Mouse (Mus musculus) hindbrain, embryonic 11.5 days (tissue): ENCODE measurements around the gene Slc9a9. TPM values are rescaled to one million over a fixed set of nuclear protein-coding genes. Genes with fewer than 3 reads are reported as not detected.

Experiments
- ATAC-seq: fragments of 200-750 bp; cut with Nextera tagmentation; 2 replicates; pipeline ENCODE4 v1.8.0; 2017; ENCODE audit warnings: mild to moderate bottlenecking, moderate TSS enrichment, moderate library complexity; ENCODE audit not compliant: low FRiP score
- DNase-seq: peaks from one replicate; pipeline ENCODE4 v3.0.0-alpha.2; 2015; ENCODE audit warnings: low spot score
- H3K27ac ChIP-seq: fragments of 300-500 bp; sonication (generic); 2 replicates; pipeline ENCODE4 v1.5.1; 2014; ENCODE audit warnings: mild to moderate bottlenecking, low read depth, low read length
- H3K27me3 ChIP-seq: fragments of 300-500 bp; sonication (generic); 2 replicates; pipeline ENCODE4 v1.6.1; 2014; ENCODE audit warnings: mild to moderate bottlenecking, low read length, moderate library complexity, mixed read lengths; ENCODE audit not compliant: control insufficient read depth, insufficient read depth
- H3K36me3 ChIP-seq: fragments of 300-500 bp; sonication (generic); 2 replicates; pipeline ENCODE4 v1.6.1; 2014; ENCODE audit warnings: mild to moderate bottlenecking, low read length, moderate library complexity, mixed read lengths; ENCODE audit not compliant: control insufficient read depth, insufficient read depth
- H3K4me1 ChIP-seq: fragments of 300-500 bp; sonication (generic); replicated peaks from 2 replicates; pipeline ENCODE4 v1.6.1; 2014; ENCODE audit warnings: low read length, mixed read lengths; ENCODE audit not compliant: control insufficient read depth, insufficient read depth
- H3K4me2 ChIP-seq: fragments of 300-500 bp; sonication (generic); replicated peaks from 2 replicates; pipeline ENCODE4 v1.6.1; 2014; ENCODE audit warnings: mild to moderate bottlenecking, low read depth, low read length
- H3K4me3 ChIP-seq: fragments of 300-500 bp; sonication (generic); 2 replicates; pipeline ENCODE4 v1.5.1; 2014; ENCODE audit warnings: low read depth, low read length
- H3K9ac ChIP-seq: fragments of 300-500 bp; sonication (generic); 2 replicates; pipeline ENCODE4 v1.6.1; 2014; ENCODE audit warnings: low read depth, low read length
- H3K9me3 ChIP-seq: fragments of 300-500 bp; sonication (generic); 2 replicates; pipeline ENCODE4 v1.6.1; 2016; ENCODE audit warnings: low read length; ENCODE audit not compliant: control insufficient read depth
- WGBS: fragments of 180-500 bp; shearing (Covaris S2); extraction: QIAGEN DNeasy Blood & Tissue Kit; methylation state at CpG from one replicate; pipeline ENCODE4 v1.1.7; 2014; 5-methylcytosine and 5-hydroxymethylcytosine counted together
- polyA plus RNA-seq: library from polyadenylated mRNA; unstranded; fragments of >200 nt; fragmentation: Nextera tagmentation; extraction: Ambion mirVana; gene quantifications from 2 replicates; pipeline ENCODE4 v1.2.1, GENCODE M21; 2014

Slc9a9 gene
- polyA plus RNA-seq, 1 experiment from 2014 or later: 3.8 TPM

GRCm38 (mm10) chr9:94945569-94946135 lies 275.9 kb downstream of the Slc9a9 start:
- Histone ChIP-seq H3K9ac (no peak overlapping the region), H3K4me2 (no peak overlapping the region), H3K27ac (no peak overlapping the region), H3K4me1 (no peaks in the 10 kb centered on the region), H3K9me3 (no peaks in the 10 kb centered on the region), H3K27me3 (no peaks in the 10 kb centered on the region), H3K36me3 (no peaks in the 10 kb centered on the region), H3K4me3 (no peak overlapping the region)
- no peak for DNase-seq
- no peak for ATAC-seq
- WGBS: 88% methylated on average over 7 of the region's 7 CpGs

DNA sequence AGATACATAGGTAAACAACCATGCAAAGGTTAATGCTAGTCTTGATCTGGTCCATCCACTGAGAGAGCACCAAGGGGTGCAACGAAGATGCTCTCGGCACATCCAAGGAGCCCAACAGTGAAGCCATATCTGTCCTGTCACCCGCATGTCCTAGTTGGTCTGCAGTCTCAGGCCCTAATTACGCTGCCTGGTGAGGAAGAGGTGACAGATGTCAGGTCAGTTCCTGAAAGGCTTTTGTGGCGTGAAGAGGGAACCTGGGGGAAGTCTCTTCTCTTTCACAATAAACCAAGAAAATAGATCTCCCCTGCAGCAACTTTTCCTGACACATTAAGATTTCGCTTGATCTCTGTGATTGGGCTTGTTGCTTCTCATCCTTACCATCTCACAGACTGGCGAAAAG lies 277.5 kb downstream of the Slc9a9 start:
- ATAC-seq (no peak), DNase-seq (no peak)
- WGBS: 67% methylated on average over 7 of the region's 7 CpGs
- Histone ChIP-seq H3K4me3 (no peak overlapping the region), H3K36me3 (no peaks in the 10 kb centered on the region), H3K9ac (no peak overlapping the region), H3K27me3 (no peaks in the 10 kb centered on the region), H3K9me3 (no peaks in the 10 kb centered on the region), H3K4me1 (no peaks in the 10 kb centered on the region), H3K4me2 (no peak overlapping the region), H3K27ac (no peak overlapping the region)

DNA sequence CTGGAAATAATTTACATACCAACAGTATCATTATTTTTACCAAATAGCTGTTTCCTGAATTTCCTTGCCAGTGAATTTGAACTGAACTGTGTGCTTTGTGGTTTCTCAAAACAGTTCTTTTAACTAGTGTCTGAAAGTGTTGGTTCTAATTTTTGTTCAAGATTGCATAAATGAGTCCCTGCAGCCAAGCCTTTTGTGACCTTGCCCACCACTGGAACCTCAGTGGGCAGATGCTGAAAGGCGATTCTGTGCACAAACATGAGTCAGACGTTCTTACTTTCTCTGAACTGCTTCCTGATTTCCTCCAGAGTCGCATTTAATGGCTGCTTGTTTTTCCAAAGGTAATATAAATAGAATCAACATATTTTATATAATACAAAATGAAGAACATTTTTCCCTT lies 281.0 kb downstream of the Slc9a9 start:
- Histone ChIP-seq H3K9me3 (no peaks in the 10 kb centered on the region), H3K4me3 (no peak overlapping the region), H3K36me3 (no peaks in the 10 kb centered on the region), H3K27ac (no peak overlapping the region), H3K4me2 (no peak overlapping the region), H3K27me3 (no peaks in the 10 kb centered on the region), H3K4me1 (no peaks in the 10 kb centered on the region), H3K9ac (no peak overlapping the region)
- WGBS: 65% methylated on average over 3 of the region's 3 CpGs
- no peak for ATAC-seq
- DNase-seq: no peak

- Histone ChIP-seq H3K36me3 (no peaks in the 10 kb centered on the region), H3K4me3 (no peak overlapping the region), H3K9me3 (no peaks in the 10 kb centered on the region), H3K27ac (no peak overlapping the region), H3K27me3 (no peaks in the 10 kb centered on the region), H3K4me1 (no peaks in the 10 kb centered on the region), H3K4me2 (no peak overlapping the region), H3K9ac (no peak overlapping the region)
- 52% methylated on average over 2 of the region's 2 CpGs for WGBS
- no peak for DNase-seq
- ATAC-seq: no peak
Observed at GRCm38 (mm10) chr9:94955645-94956044, 285.9 kb downstream of the Slc9a9 start.

DNA sequence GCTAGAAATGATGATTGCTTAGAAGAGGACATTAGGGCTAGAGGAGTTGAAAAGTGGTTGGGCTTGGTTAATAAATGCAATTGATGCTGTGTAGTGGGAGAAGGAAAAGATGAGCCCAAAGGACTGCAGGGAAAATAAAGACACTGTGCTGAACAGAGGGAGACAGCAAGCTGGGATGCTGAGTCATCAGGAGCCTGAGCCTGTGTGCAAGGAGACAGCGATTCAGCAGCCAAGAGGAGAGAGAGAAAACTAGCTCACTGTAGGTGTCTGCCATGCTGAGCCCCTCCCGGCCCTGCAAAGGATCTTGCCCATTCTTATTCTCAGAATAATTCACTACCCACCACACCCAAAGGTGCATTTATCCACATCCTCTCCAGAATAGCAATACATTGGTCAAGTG lies 288.7 kb downstream of the Slc9a9 start:
- Histone ChIP-seq H3K27ac (no peak overlapping the region), H3K9ac (no peak overlapping the region), H3K27me3 (no peaks in the 10 kb centered on the region), H3K4me2 (no peak overlapping the region), H3K9me3 (no peaks in the 10 kb centered on the region), H3K4me3 (no peak overlapping the region), H3K4me1 (no peaks in the 10 kb centered on the region), H3K36me3 (no peaks in the 10 kb centered on the region)
- ATAC-seq: no peak
- WGBS: 66% methylated on average over 2 of the region's 2 CpGs
- no peak for DNase-seq

DNA sequence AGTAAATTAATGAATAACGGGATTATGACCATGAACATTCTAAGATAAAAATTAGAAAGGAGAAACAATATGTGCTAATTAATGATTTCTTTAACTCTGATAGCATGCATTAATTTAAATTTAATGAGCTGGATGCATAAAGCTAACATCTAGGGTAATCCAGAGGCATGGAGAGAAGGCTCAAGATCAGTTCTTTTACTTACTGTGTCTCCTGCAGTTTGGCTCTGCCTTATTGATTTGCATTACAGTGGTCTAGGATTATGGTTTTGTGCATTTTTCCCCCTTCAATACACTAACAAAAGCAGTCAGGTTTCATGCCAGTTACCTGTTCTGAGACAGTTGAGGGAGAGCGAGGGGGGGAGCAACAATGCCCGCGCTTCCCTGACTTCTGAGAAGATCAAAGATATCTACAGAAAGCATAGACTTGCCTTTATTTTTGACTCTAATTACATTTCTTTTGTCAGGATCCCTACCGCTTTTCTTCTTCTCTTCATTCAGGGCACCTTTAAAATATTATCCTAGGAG lies 298.9 kb downstream of the Slc9a9 start:
- H3K36me3 ChIP-seq: no peaks in the 10 kb centered on the region
- no peak overlapping the region for H3K9ac ChIP-seq
- no peaks in the 10 kb centered on the region for H3K27me3 ChIP-seq
- no peaks in the 10 kb centered on the region for H3K9me3 ChIP-seq
- no peak for DNase-seq
- H3K27ac ChIP-seq: no peak overlapping the region
- WGBS: 84% methylated on average over 5 of the region's 5 CpGs
- no peak overlapping the region for H3K4me3 ChIP-seq
- no peaks in the 10 kb centered on the region for H3K4me1 ChIP-seq
- H3K4me2 ChIP-seq: no peak overlapping the region
- ATAC-seq: no peak

GRCm38 (mm10) chr9:94969131-94969530 lies 299.4 kb downstream of the Slc9a9 start:
- ATAC-seq: no peak
- DNase-seq: no peak
- 32% methylated on average over 1 of the region's 1 CpGs for WGBS

DNA sequence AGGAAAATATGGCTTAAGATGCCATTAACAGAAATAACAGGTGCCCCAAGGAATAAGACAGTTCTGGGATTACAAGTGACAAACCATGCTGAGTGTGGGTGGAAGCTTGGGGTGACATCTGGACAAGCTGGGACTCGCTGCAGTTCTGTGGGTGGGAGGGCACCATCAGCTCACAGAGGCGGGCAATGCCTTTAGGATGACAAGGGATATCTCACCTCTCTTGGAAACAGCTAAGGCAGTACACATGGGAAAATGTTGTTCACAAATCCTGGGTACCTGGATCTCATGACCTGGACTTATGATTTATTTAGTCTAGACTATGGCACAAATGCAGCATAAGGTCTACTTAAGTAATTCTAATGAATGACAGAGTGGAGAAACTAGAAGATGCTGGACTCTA lies 302.3 kb downstream of the Slc9a9 start:
- Histone ChIP-seq H3K27ac (no peak overlapping the region), H3K4me2 (no peak overlapping the region), H3K4me3 (no peak overlapping the region), H3K4me1 (no peaks in the 10 kb centered on the region), H3K9me3 (no peaks in the 10 kb centered on the region), H3K27me3 (no peaks in the 10 kb centered on the region), H3K9ac (no peak overlapping the region), H3K36me3 (no peaks in the 10 kb centered on the region)
- ATAC-seq (no peak), DNase-seq (no peak)
- 66% methylated on average over 2 of the region's 2 CpGs for WGBS

More at GRCm38 (mm10) chr9:94969131-94969530, 299.4 kb downstream of the Slc9a9 start:
- H3K9me3 ChIP-seq: no peaks in the 10 kb centered on the region
- H3K4me3 ChIP-seq: no peak overlapping the region
- no peak overlapping the region for H3K4me2 ChIP-seq
- no peaks in the 10 kb centered on the region for H3K36me3 ChIP-seq
- H3K27me3 ChIP-seq: no peaks in the 10 kb centered on the region
- no peaks in the 10 kb centered on the region for H3K4me1 ChIP-seq
- H3K9ac ChIP-seq: no peak overlapping the region
- no peak overlapping the region for H3K27ac ChIP-seq

DNA sequence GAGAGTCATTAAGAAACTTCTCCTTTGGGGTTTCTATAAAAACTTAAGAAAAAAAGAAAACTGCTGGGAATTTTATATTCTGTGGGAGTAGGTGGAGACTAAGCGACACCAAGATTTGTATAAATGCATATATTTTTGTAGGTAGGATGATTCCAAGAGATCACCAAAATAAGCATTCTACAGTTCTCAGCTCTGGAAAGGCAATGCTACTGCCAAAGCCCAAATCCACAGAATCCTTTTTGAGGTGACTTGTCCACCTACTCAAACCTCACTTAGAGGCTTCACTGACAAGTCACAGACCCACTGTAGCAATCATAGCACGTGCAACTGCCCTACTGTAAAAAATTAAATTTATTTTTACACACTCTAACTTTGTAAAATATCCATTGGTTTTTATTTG lies 303.0 kb downstream of the Slc9a9 start:
- no peaks in the 10 kb centered on the region for H3K9me3 ChIP-seq
- H3K27me3 ChIP-seq: no peaks in the 10 kb centered on the region
- H3K36me3 ChIP-seq: no peaks in the 10 kb centered on the region
- DNase-seq: no peak
- 96% methylated on average over 2 of the region's 2 CpGs for WGBS
- no peak overlapping the region for H3K27ac ChIP-seq
- no peak overlapping the region for H3K9ac ChIP-seq
- no peak overlapping the region for H3K4me2 ChIP-seq
- H3K4me1 ChIP-seq: no peaks in the 10 kb centered on the region
- no peak for ATAC-seq
- no peak overlapping the region for H3K4me3 ChIP-seq
